Mouse (Mus musculus): Measurements from ENCODE around the gene Bmi1.
A peak's percentile ranks its signal among the peaks of the same experiment; 100 is the strongest.

DNA sequence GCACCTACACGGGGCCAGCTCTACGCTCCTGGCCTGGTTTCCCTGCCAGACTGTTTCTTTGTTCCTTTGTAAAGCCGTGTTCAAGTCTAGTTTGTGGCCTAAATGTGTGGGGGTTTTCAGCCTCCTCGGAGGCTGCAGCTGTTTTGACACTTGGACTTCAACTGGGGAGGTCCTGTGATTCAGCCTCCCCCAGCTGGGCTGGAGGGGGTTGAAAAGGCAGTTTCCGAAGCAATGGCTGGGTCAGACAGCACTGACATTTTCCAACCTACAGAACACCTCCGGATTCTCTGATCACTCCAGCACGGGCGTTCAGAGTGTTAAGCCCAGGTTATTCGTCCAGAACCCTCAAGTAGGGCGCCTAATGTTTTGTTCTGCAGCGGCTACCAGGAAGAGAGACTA, 4.1 kb upstream of the Bmi1 start:
- no peak for TF ChIP-seq USF1 (IDR thresholded peaks at IDR 0.05; ENCODE audit: low read depth)
- TF ChIP-seq MAX (IDR thresholded peaks at IDR 0.05; ENCODE audit: low read depth), result no peak
- no peak for TF ChIP-seq E2F4 (IDR thresholded peaks at IDR 0.05; ENCODE audit: insufficient read depth)
- TF ChIP-seq MYOD1 (IDR thresholded peaks at IDR 0.05; ENCODE audit: control insufficient read depth in 1 of 3, insufficient read length in 2 of 3, low read depth in 2 of 3), result peak in 2 of 3 experiments; percentile 29 to 53
- no peak for TF ChIP-seq TCF12 (IDR thresholded peaks at IDR 0.05; ENCODE audit: insufficient read depth, poor library complexity, severe bottlenecking)

Data from myocyte (in vitro differentiated cells).